Mouse (Mus musculus) induced T-regulatory cell, adult 2 months (primary cell): ENCODE measurements at regions not wholly inside any gene's neighbourhood (a gene's known extent, or its start where the extent isn't known, plus 50 kb on each side); places are given as distances from the start of the nearest gene placed in this dataset.

Experiments
- DNase-seq: peaks from one replicate; pipeline ENCODE4 v3.0.0-alpha.2; 2012; ENCODE audit warnings: low read depth

GRCm38 (mm10) chr4:84035347-84035746 lies 510.0 kb downstream of the Ccdc171 start:
- DNase-seq: no peak

DNA sequence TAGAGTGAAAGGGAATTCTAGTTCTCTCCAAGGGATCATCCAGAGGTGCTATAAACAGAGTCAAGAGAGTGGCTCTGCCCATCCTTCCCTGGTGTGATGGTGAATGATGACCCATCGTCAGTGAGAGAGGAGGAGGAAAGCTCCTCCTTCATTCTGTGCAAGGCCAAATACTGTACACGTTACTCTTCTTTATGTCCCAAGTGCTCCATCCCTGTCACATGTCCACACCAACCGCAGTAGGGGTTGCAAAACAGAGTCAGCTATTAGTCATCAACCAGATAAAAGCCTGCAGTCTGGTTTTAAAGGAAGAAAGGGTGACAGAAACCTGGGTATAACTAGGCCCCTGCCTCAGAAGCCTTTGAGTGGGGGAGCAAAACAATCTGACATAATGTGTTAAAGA lies 512.2 kb downstream of the Ccdc171 start:
- DNase-seq: no peak

DNA sequence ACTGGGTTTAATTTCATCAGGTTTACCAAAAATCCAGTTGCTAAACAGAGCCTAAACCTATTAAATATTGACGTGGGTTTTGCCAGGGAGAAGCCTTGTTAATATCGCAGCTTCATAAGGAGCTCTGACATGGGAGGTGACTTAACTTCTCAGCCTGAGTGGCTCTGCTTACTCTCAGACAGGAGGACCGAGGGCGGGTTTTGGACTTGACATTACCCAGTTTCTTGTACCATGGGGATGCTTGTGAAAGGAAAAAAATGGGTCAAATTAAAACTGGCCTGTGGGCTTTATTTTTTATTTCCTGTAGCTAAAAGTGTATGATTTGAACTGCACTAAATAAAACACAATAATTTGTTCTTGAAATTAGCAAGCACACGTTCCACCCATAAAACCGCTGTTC lies 524.9 kb downstream of the Ccdc171 start:
- no peak for DNase-seq

GRCm38 (mm10) chr4:84056863-84057502 lies 531.6 kb downstream of the Ccdc171 start:
- DNase-seq: no peak

DNA sequence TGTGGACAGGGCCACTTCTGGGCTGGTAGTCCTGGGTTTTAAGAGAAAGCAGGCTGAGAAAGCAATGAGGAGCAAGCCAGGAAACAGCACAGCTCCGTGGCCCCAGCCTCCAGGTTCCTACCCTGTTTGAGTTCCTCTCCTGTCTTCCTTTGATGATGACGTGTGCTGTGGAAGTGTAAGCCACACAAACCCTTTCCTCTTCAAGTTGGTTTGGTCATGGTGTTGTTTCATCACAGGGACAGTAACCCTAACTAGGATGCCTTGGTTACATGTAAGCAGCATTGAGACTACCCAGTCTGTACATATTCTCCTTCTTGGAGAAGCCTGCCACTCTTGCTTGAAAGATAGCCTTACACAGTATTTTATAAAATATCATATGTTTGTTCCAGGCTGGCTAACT lies 534.8 kb downstream of the Ccdc171 start:
- DNase-seq: no peak

GRCm38 (mm10) chr4:84063755-84064154 lies 538.4 kb downstream of the Ccdc171 start:
- no peak for DNase-seq

- DNase-seq: peak; percentile 10
Observed at GRCm38 (mm10) chr4:84064614-84065456, 539.5 kb downstream of the Ccdc171 start.

GRCm38 (mm10) chr4:84065457-84066124 lies 540.2 kb downstream of the Ccdc171 start:
- no peak for DNase-seq

- no peak for DNase-seq
Observed at GRCm38 (mm10) chr4:84067931-84068575, 542.7 kb downstream of the Ccdc171 start.

GRCm38 (mm10) chr4:84068947-84069663 lies 543.8 kb downstream of the Ccdc171 start:
- DNase-seq: no peak

DNA sequence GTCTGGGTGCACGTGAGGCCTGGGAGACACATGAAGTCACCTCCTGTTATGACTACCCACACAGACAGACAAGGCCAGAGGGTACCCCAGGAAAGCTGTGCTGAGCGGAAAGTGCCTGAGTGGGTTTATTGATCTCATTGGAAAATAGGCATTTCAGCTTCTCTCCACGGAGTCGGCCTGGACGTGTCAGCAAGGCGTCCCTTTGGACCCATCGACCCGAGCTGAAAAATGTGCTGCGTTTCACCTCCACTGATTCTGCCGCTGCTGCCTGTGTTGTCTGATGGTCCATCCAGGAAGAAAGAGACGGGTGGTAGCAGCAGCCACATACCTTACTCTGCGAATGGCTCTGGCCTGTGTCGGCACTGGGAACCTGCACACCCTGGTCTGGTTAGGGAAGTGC lies 544.3 kb downstream of the Ccdc171 start:
- no peak for DNase-seq

DNA sequence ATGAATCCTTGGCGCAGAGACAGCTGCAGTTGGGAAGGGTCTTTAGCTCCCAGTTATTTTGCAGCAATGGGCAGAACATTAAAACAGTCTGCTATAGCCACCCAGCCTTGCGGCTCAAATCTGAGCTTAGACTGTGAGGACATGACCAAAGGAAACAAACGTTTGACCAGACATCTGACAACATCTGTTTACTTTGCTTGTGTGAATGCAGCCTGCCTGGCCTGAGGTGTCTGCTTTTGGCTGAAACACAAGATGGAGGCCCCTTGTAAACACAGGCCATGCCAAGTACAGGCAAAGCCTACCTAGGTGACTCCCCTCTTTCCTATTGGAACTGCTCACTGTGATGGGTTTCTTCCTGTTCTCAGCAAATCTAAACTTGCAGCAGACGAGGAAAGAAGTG lies 544.7 kb downstream of the Ccdc171 start:
- DNase-seq: no peak

- no peak for DNase-seq
Observed at GRCm38 (mm10) chr4:84072096-84072495, 546.8 kb downstream of the Ccdc171 start.

GRCm38 (mm10) chr4:84076526-84076925 lies 551.2 kb downstream of the Ccdc171 start:
- DNase-seq: no peak

- DNase-seq: no peak
Observed at GRCm38 (mm10) chr4:84079516-84079915, 554.2 kb downstream of the Ccdc171 start.

- no peak for DNase-seq
Observed at GRCm38 (mm10) chr4:84081518-84081917, 556.2 kb downstream of the Ccdc171 start.

DNA sequence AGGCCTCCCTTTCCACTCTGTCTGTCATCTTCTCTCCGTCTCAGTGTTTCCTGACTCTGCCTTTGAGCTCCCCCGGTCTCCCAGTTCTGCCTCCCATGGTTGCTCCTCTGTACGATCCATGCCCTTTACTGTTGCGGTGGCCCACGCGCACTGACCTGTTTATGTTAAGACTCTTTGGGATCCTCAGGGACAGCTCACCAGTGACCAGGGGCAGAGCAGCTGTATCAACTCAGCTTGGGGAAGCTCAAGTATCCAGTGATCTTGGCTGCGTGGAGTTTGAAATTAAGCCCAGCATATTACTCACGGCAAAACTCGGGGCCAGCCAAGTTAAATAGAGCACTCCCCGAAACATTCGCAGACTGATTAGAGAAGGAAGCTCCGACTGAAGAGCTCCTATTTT lies 562.8 kb downstream of the Ccdc171 start:
- no peak for DNase-seq

- no peak for DNase-seq
Observed at GRCm38 (mm10) chr4:84092509-84092908, 567.2 kb downstream of the Ccdc171 start.

- no peak for DNase-seq
Observed at GRCm38 (mm10) chr4:84095237-84095636, 569.9 kb downstream of the Ccdc171 start.

GRCm38 (mm10) chr4:84096081-84096480 lies 570.7 kb downstream of the Ccdc171 start:
- DNase-seq: no peak

- DNase-seq: no peak
Observed at GRCm38 (mm10) chr4:84099071-84099470, 573.7 kb downstream of the Ccdc171 start.

DNA sequence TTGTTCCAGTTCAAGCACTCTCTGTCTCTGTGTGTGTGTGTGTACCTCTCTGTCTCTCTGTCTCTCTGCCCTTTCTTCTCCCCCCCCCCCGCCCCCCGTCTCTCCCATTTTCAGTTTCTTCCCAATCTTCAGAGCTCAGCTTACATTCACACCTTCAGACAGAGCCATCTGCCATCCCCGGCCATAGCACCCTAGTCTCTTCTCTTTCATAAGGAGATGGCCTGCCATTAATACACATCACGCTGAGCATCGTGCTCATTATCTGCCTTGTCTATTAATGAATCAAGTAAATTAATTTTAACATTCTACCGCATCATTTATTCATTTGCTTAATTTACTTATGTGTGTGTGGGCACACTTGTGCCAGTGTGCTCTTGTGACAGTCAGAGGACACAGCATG lies 573.2 kb downstream of the Bnc2 start:
- DNase-seq: no peak
